Mouse (Mus musculus) liver, adult 2 months (tissue): ENCODE measurements around the gene Dtx3l. TPM values are rescaled to one million over a fixed set of nuclear protein-coding genes. Genes with fewer than 3 reads are reported as not detected.

Experiments
- DNase-seq: peaks from one replicate; pipeline ENCODE4 v3.0.0-alpha.2; 2011; ENCODE audit warnings: low read depth, low spot score; ENCODE audit errors: extremely low read depth
- H3K27ac ChIP-seq: fragments of 200-500 bp; replicated peaks from 2 replicates; pipeline ENCODE4 v1.5.1; 2012; ENCODE audit warnings: low read depth, mild to moderate bottlenecking, control low read depth, inconsistent platforms, low read length; ENCODE audit not compliant: insufficient read depth
- H3K27me3 ChIP-seq: fragments of 200-500 bp; 2 replicates; pipeline ENCODE4 v1.6.1; 2012; ENCODE audit warnings: mild to moderate bottlenecking, moderate library complexity, low read length, inconsistent platforms; ENCODE audit not compliant: control insufficient read depth, insufficient read depth
- H3K36me3 ChIP-seq: fragments of 200-500 bp; 2 replicates; pipeline ENCODE4 v1.6.1; 2012; ENCODE audit warnings: low read length, inconsistent platforms; ENCODE audit not compliant: control insufficient read depth, insufficient read depth
- H3K4me1 ChIP-seq: fragments of 200-500 bp; 2 replicates; pipeline ENCODE4 v1.6.1; 2011; ENCODE audit warnings: low read length; ENCODE audit not compliant: control insufficient read depth, insufficient read depth
- H3K4me3 ChIP-seq: fragments of 200-500 bp; 2 replicates; pipeline ENCODE4 v1.5.1; 2011; ENCODE audit warnings: low read depth, mild to moderate bottlenecking, control low read depth, low read length, moderate library complexity; ENCODE audit not compliant: insufficient read depth
- H3K79me2 ChIP-seq: fragments of 200-500 bp; 2 replicates; pipeline ENCODE4 v1.6.1; 2012; ENCODE audit warnings: inconsistent platforms, mild to moderate bottlenecking, low read length, moderate library complexity; ENCODE audit not compliant: control insufficient read depth, insufficient read depth
- H3K9ac ChIP-seq: fragments of 200-500 bp; 2 replicates; pipeline ENCODE4 v1.6.1; 2012; ENCODE audit warnings: low read depth, mild to moderate bottlenecking, control low read depth, inconsistent platforms, low read length
- CTCF ChIP-seq: fragments of 200-500 bp; IDR thresholded peaks from 2 replicates; pipeline ENCODE4 v1.5.1; 2011; ENCODE audit warnings: low read depth, low read length, control low read depth
- POLR2A ChIP-seq: fragments of 200-500 bp; IDR thresholded peaks from 2 replicates; pipeline ENCODE4 v1.6.1; 2011; ENCODE audit warnings: low read length, control low read depth; ENCODE audit not compliant: insufficient read depth; ENCODE audit errors: extremely low read depth
- WGBS: fragments of 180-500 bp; shearing (Covaris S2); methylation state at CpG from one replicate; pipeline ENCODE4 v1.1.7; 2018; 5-methylcytosine and 5-hydroxymethylcytosine counted together
- polyA plus RNA-seq: library from polyadenylated mRNA; depleted of rRNA; stranded (reverse); fragments of >200 nt; gene quantifications from 2 replicates; pipeline ENCODE4 v1.2.3, GENCODE M21; 2012
- total RNA-seq: library from RNA; depleted of rRNA; stranded (reverse); fragments of >200 nt; gene quantifications from 2 replicates; pipeline ENCODE4 v1.2.3, GENCODE M21; 2014

Dtx3l gene
- total and polyA plus RNA-seq, 2 experiments, result 12.2 to 31.6 TPM

GRCm38 (mm10) chr16:35913526-35913925 is 25.4 kb downstream of the Dtx3l start:
- Histone ChIP-seq H3K36me3 (no peaks in the 10 kb centered on the region), H3K27ac (no peak overlapping the region), H3K4me3 (no peak overlapping the region), H3K9ac (no peak overlapping the region), H3K27me3 (no peaks in the 10 kb centered on the region), H3K4me1 (no peaks in the 10 kb centered on the region), H3K79me2 (no peaks in the 10 kb centered on the region)
- 89% methylated on average over 1 of the region's 1 CpGs for WGBS
- no peak for DNase-seq
- TF ChIP-seq POLR2A (no peak), CTCF (peak; percentile 68)

- TF ChIP-seq POLR2A, result no peak
- TF ChIP-seq CTCF, result no peak
- 85% methylated on average over 3 of the region's 3 CpGs for WGBS
Observed at GRCm38 (mm10) chr16:35911449-35911848, 27.5 kb downstream of the Dtx3l start.

GRCm38 (mm10) chr16:35907432-35908201 is 31.3 kb downstream of the Dtx3l start:
- TF ChIP-seq POLR2A, result no peak
- H3K9ac ChIP-seq, result no peak overlapping the region
- peak overlapping the region; percentile 51 for H3K27ac ChIP-seq
- H3K79me2 ChIP-seq, result no peaks in the 10 kb centered on the region
- H3K4me3 ChIP-seq, result no peak overlapping the region
- peaks cover 7% of the 10 kb centered on the region for H3K4me1 ChIP-seq
- WGBS, result 18% methylated on average over 4 of the region's 4 CpGs
- H3K27me3 ChIP-seq, result no peaks in the 10 kb centered on the region
- H3K36me3 ChIP-seq, result no peaks in the 10 kb centered on the region
- peak; percentile 87 for DNase-seq

More at GRCm38 (mm10) chr16:35911449-35911848, 27.5 kb downstream of the Dtx3l start:
- H3K4me3 ChIP-seq, result no peak overlapping the region
- H3K4me1 ChIP-seq, result peaks cover 7% of the 10 kb centered on the region
- no peaks in the 10 kb centered on the region for H3K36me3 ChIP-seq
- DNase-seq, result no peak
- no peaks in the 10 kb centered on the region for H3K27me3 ChIP-seq
- no peak overlapping the region for H3K9ac ChIP-seq
- no peak overlapping the region for H3K27ac ChIP-seq
- H3K79me2 ChIP-seq, result no peaks in the 10 kb centered on the region

GRCm38 (mm10) chr16:35906887-35907286 is 32.1 kb downstream of the Dtx3l start:
- WGBS, result 18% methylated on average over 7 of the region's 7 CpGs
- Histone ChIP-seq H3K4me3 (no peak overlapping the region), H3K9ac (no peak overlapping the region), H3K79me2 (no peaks in the 10 kb centered on the region), H3K27ac (no peak overlapping the region), H3K4me1 (peaks cover 7% of the 10 kb centered on the region), H3K36me3 (no peaks in the 10 kb centered on the region), H3K27me3 (no peaks in the 10 kb centered on the region)
- DNase-seq, result peak; percentile 81
- TF ChIP-seq CTCF, result no peak
- TF ChIP-seq POLR2A, result no peak

GRCm38 (mm10) chr16:35905819-35906485 is 33.0 kb downstream of the Dtx3l start:
- H3K36me3 ChIP-seq, result no peaks in the 10 kb centered on the region
- H3K4me1 ChIP-seq, result peaks cover 7% of the 10 kb centered on the region
- no peak for TF ChIP-seq POLR2A
- no peak for DNase-seq
- no peak overlapping the region for H3K9ac ChIP-seq
- H3K79me2 ChIP-seq, result no peaks in the 10 kb centered on the region
- WGBS, result 65% methylated on average over 6 of the region's 6 CpGs
- H3K4me3 ChIP-seq, result no peak overlapping the region
- no peaks in the 10 kb centered on the region for H3K27me3 ChIP-seq
- no peak overlapping the region for H3K27ac ChIP-seq

- Histone ChIP-seq H3K27me3 (no peaks in the 10 kb centered on the region), H3K27ac (no peak overlapping the region), H3K36me3 (no peaks in the 10 kb centered on the region), H3K4me3 (no peak overlapping the region), H3K4me1 (peaks cover 7% of the 10 kb centered on the region), H3K9ac (no peak overlapping the region), H3K79me2 (no peaks in the 10 kb centered on the region)
- WGBS, result 54% methylated on average over 3 of the region's 3 CpGs
- no peak for DNase-seq
- TF ChIP-seq POLR2A (no peak), CTCF (no peak)
Observed at GRCm38 (mm10) chr16:35905355-35905754, 33.6 kb downstream of the Dtx3l start.
